Mouse (Mus musculus) hindlimb bud, embryonic 11.5 days (tissue): Measurements from ENCODE around the gene Pbx2.

ENCODE experiments used
- DNase-seq: peaks from one replicate; pipeline ENCODE4 v3.0.0-alpha.2; 2012; ENCODE audit warnings: low read depth, low spot score; ENCODE audit errors: extremely low spot score

Pbx2 gene

DNA sequence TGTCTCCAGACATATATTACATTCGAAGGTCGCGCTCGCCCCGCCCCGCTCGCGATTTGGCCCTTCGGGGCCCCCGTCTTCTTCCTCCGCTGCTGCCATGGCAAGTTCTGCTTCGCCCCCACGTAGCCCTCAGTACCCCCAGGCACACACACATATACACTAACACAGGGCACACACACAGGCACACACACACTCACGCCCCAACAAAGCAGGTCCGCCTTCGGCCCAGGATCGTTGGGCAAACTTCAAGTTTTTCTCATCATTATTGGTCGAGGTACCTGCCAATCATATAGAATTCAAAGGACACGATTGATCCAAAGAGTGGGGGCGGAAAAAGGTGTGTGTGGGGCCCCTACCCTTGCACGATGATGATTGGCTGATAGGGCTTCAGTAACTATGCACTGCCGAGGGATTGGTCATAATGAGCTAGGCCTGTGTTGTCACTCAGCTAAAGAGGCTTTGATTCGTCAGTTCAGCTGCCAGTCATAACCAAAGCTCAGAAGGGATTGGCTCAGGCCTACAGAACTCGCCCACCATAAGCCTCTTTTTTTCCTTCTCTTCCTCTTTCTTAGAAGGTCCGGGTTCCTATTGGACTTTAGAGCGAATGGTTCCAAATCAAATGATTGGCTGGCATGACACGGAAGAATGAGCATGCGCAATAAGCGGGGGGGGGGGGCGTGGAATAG, 12.5 kb downstream of the Pbx2 start, which contains the start of gene Rnf5:
Gene Rnf5, minus strand, starts transcription at position 316 of the 686 bp plus-strand sequence.
- peak; percentile 100 for DNase-seq

GRCm38 (mm10) chr17:34604061-34604508, 13.0 kb downstream of the Pbx2 start, which contains the start of gene Agpat1:
Agpat1 (plus strand) TSS chr17:34604262.
- DNase-seq: peak; percentile 97

DNA sequence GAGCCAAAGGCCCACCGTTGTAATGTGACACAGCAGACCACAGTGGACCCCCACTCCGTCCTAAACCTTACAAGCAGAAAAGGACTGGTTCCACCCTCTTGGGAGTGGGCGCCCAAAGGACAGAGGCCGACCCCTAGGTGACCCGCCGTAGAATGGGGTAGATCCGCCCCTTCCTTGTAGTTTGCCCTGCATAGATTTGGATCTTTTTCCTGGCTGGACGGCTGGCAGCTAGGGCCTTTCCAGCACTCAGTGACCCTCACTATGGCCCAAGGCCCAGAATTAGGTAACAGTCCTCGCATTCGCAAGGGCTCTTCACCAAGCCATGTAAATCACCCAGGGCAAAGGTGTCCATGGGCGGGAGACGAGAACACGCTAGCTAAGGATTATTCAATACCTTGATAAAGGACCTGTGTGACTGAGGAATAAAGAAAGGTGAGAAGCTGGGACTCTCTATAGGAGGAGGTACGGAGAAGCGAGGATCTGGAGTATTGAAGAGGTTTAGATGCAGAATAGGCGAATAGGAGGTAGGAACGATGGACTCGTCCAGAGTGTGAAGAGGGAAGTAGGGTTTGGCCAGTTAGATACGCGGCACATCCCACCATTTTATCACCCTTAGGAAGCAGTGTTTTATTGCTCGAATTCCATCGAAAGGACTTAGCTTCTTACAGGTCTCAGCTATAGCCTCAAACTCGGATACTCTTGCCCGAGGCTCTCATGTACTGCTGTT, 13.6 kb downstream of the Pbx2 start:
- no peak for DNase-seq

GRCm38 (mm10) chr17:34605609-34606008, 14.5 kb downstream of the Pbx2 start:
- DNase-seq: no peak

DNA sequence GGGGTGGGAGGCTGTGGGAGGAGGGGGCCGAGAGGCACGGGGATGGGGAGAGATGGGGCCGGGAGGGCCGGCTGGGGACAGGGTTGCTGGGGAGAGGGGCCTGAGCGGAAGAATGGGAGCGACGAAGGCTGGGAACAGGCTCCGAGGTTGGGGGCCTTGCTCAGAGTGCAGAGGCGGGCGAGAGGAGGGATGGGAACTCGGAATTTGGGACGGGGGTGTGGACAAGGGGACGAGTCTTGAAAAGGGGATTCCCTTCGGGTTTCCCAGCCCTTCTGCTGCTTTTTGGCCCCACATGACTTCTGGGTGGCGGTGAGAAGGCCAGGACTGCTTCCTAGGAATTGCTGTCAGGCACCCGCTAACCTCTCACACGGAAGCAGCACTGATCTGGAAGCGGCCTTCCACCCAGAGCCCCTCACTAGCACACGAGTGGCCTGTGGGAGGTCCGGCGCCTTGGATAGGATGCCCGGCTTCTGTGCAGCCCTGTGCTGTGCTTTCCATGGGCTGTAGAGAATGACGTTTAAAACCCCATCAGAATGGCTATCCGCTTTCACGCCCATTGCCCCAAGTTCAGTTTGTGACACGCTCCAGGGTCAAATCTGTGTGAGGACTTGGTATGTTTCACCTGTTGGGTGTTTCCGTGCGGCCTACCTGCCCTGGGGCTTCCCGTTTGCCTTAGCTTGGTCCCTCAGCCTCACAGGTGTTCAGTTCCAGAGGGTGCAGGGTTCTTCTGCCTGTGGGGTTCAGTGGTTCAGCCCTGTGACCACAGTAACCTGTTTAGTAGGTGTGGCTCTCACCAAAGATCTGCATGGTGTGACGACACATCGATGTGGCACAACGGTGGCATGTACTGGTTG, 15.3 kb downstream of the Pbx2 start:
- DNase-seq: no peak

DNA sequence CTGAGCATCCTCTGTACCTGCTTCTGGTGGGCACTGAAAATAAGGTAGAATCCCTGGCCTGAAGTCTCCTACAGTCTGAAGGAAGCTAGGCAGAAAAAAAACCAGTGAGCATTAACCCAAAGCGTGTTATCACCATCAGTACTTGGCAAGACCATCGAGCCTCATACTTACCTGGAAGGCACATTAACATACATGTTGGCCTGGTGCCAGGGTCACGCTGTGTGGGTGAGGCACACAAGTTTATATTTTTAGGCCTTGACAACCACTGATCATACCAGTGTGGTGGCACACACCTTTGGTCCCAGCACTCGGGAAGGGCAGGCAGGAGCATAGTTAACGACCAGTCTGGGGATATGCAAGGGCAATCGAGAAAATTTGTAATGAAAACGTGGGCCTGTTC, 16.9 kb downstream of the Pbx2 start:
- no peak for DNase-seq

- DNase-seq: no peak
Measured at GRCm38 (mm10) chr17:34611050-34611449, 20.0 kb downstream of the Pbx2 start.

DNA sequence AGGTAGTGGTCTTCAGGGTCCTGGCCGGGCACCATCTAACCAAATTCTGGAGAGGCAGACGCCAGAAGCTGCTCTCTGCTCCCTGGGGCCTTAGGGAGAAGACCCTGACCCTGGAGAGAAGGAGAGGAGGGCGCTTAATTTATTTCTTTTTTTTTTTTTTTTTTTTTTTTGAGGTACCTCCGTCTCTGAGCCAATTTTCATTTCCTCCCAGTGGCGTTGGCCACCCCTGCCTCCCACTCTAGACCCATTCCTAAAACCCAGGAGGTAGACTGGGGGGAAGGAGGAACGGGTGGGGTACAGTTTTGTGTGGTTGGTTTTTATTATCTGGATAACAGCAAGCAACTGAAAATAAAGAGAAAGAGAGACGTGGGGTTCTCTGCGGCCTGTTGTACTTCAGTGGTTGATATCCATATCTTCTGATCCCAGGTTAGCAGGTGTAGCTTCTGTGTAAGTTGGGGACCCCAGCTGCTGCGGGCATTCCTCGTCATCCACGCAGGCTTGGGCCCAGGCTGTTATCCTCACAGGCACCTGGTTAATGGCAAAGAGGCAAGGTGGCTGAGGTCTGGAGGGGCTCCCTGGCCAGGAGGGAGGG, 22.1 kb downstream of the Pbx2 start:
- DNase-seq: no peak

- no peak for DNase-seq
Measured at GRCm38 (mm10) chr17:34613830-34614229, 22.8 kb downstream of the Pbx2 start.

DNA sequence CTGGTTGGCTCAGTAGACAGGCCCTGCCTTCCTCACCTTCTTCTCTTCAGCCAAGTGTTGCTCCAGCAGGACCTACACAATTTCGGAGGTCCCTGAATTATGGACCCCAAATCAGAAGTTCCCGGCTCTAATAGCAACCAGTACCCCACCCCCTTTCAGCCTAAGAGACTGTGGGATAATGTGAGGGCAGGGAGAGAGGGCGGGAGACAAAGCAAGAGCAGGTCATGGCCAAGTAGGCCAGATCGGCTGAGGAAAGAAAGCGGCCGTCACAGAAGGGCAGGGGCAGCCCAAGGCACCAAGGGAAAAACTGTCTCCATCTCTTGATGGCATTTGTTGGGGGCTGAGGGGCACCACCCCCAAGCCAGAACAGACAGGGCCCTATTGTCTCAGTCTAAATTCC, 24.8 kb downstream of the Pbx2 start, which contains the start of gene Egfl8:
Gene Egfl8, minus strand, starts transcription at position 101 of the 400 bp plus-strand sequence.
- DNase-seq: no peak

DNA sequence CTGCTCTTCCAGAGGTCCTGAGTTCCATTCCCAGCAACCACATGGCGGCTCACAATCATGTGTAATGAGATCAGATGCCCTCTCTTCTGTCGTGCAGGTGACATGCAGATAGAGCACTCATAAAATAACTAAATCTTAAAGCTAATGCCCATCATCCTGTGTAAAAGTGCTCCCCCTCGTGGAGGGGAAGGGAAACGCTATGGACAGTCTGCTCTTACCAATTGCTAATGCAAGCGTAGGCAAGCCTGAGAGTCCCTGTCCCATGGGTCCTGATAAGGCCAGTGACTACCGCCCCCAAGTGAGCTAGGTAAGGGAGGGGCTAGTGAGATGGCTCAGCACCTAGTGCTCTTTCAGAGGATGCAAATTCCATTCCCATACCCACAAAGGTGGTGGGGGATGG, 27.9 kb downstream of the Pbx2 start:
- no peak for DNase-seq

- no peak for DNase-seq
Measured at GRCm38 (mm10) chr17:34621006-34621405, 29.9 kb downstream of the Pbx2 start.

GRCm38 (mm10) chr17:34623161-34623560, 32.1 kb downstream of the Pbx2 start:
- no peak for DNase-seq

- DNase-seq: no peak
Measured at GRCm38 (mm10) chr17:34624981-34625380, 33.9 kb downstream of the Pbx2 start.

GRCm38 (mm10) chr17:34626062-34626772, 35.2 kb downstream of the Pbx2 start:
- no peak for DNase-seq

DNA sequence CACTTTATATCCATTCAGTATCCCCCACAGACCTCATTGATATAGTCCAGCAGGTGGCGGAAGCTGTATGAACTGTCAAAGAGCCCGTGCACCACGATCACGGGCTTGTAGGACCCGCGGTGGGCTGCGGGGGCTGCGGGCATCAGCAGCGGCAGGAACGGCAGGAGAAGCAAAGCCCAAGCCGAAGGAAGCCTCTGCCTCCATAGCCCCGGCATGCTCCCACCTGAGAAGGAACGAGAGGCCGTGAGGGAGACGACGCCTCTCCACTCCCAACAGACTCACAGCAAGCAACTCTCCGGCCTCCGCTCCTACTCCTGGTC, 35.7 kb downstream of the Pbx2 start:
- DNase-seq: no peak

DNA sequence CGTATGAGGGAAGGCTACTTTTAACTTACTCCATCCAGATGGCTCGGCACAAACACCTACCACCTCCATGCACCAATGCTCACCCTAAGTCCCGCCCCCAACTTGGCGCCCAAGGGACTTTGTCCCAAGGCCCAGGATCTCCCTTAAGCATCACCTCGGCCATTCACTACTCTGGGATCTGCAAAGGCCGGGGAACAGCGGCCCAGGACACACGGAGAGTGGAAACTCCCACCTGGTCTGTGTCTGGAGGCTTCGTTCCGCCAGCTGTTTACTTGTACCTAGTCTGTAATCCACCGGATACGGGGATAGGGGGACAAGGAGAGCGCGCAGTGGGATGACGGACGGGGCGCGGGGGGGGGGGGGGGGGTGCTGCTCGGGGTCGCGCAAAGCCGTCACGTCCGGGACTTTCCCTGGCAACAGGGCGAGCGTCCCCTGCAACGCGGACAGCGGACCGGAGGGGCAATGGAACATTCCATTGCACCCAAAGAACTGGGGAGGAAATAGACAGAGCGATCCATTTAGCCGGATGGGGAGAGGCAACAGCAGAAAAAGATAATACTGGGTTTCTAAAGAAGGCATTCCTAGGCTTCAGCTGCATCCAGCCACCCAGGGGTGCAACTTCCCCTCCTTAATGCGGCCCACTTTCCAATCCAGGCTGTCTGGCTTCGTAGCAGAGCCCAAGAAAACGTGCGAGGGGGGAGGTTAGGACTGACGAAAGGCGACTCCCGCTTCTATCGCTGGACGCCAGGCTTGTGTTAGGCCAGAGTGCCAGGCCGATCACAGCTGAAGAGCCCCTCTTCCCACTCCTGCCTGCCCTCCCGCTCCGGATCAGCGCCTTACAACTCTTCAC, 36.3 kb downstream of the Pbx2 start:
- peak; percentile 83 for DNase-seq

DNA sequence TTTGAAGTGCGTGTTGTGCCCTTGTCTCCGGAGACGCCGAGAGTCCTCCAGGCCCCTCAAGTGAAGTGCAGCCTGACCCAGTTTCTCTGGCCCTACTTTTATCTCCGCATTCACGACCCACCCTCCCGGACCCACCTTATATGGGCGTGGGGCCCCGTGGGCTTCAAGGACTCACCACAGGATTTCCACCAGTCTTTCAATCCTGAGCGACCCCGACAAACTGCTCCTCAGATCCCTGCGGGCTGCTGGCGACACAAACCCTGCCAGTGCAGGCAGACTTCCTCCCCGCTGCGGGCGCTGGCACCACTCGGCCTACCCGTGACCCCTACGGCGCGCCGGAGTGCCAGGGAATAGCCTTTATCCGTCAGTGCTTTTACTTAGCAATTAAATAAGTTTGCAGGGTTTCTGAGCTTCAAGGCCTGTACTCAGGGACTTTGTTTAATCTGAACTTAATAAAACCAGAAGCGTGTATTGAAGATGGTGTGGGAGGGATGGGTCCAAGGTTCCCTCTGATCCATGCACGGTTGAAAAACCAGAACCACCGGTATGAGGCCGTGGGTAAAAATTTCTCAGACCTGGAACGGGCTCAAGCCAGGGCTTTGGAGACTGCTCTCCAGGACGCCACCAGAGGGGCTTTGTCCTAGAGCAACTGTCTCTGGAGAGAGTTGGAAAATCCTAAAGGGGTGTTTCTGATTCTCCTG, 37.0 kb downstream of the Pbx2 start, which contains the start of gene Ppt2:
Gene Ppt2, minus strand, starts transcription at position 568 of the 701 bp plus-strand sequence.
- DNase-seq: no peak

GRCm38 (mm10) chr17:34628644-34628967, 37.5 kb downstream of the Pbx2 start:
- no peak for DNase-seq
